Mouse (Mus musculus): ENCODE data around the gene Aqp9. TPM values are rescaled to one million over a fixed set of nuclear protein-coding genes. Genes with fewer than 3 reads are reported as not detected.

The Aqp9 gene
- polyA plus RNA-seq, 1 experiment from 2014 or later, result 0.21 TPM

DNA sequence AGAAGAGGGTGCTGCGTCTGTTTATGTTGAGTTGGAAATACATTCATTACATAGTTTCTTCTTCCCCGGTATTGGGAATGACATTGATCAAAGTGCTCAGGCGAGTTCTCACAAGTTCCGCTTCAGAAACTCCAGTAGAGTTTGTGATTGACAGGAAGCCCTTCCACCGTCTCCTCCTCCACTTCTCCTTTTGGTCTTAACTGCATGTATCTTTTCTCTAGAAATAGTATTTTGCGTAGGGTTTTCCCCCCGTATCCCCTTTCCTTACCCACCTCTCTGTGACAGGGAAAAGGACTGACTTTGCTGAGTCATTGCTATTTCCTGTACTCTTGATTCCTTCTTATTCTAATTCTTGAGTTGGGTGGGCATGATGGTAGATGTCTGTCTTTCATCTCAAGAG, 18.9 kb upstream of the Aqp9 start:
- H3K27me3 ChIP-seq (replicated peaks; ENCODE audit: control insufficient read depth, insufficient read depth, low read length), result no peaks in the 10 kb centered on the region
- ATAC-seq, result no peak
- H3K4me2 ChIP-seq (replicated peaks; ENCODE audit: low read depth), result no peak overlapping the region
- 85% methylated on average over 7 of the region's 7 CpGs for WGBS
- TF ChIP-seq CTCF (IDR thresholded peaks at IDR 0.05; ENCODE audit: low read depth), result no peak
- no peak overlapping the region for H3K9ac ChIP-seq (ENCODE audit: low read depth, low read length)
- H3K36me3 ChIP-seq (ENCODE audit: control insufficient read depth, insufficient read depth), result no peaks in the 10 kb centered on the region
- no peak overlapping the region for H3K4me3 ChIP-seq (ENCODE audit: low read depth, low read length)
- H3K27ac ChIP-seq (ENCODE audit: low read depth, low read length), result no peak overlapping the region
- 0 out of 2 replicates have a peak, but pooled peaks cover 3% of the 10 kb centered on the region for H3K9me3 ChIP-seq (ENCODE audit: control insufficient read depth)
- no peaks in the 10 kb centered on the region for H3K4me1 ChIP-seq (replicated peaks; ENCODE audit: control insufficient read depth, insufficient read depth, low read length)

DNA sequence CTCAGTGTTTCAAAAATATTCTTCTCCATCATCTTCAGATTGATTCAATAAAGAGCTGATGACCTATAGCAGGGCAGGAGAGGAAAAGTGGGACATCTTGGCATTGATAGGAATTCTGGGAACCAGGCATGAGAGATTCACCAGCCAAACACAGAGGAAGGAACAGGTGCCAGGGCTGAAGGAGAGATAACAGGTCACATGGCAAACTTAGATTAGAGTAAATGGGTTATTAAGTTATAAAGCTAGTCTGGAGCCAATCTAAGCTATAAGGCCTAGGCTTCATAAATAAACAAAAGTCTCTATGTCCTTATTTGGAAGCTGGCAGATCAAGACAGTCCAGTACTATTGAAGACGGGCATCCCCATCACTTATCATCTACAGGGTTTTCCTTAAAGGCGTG, 17.3 kb upstream of the Aqp9 start:
- 31% methylated on average over 2 of the region's 2 CpGs for WGBS
- H3K27me3 ChIP-seq (replicated peaks; ENCODE audit: control insufficient read depth, insufficient read depth, low read length), result no peaks in the 10 kb centered on the region
- H3K27ac ChIP-seq (ENCODE audit: low read depth, low read length), result no peak overlapping the region
- H3K4me3 ChIP-seq (ENCODE audit: low read depth, low read length), result no peak overlapping the region
- no peaks in the 10 kb centered on the region for H3K36me3 ChIP-seq (ENCODE audit: control insufficient read depth, insufficient read depth)
- 0 out of 2 replicates have a peak, but pooled peaks cover 3% of the 10 kb centered on the region for H3K9me3 ChIP-seq (ENCODE audit: control insufficient read depth)
- TF ChIP-seq CTCF (IDR thresholded peaks at IDR 0.05; ENCODE audit: low read depth), result no peak
- ATAC-seq, result peak; percentile 54
- H3K4me2 ChIP-seq (replicated peaks; ENCODE audit: low read depth), result no peak overlapping the region
- no peak overlapping the region for H3K9ac ChIP-seq (ENCODE audit: low read depth, low read length)
- H3K4me1 ChIP-seq (replicated peaks; ENCODE audit: control insufficient read depth, insufficient read depth, low read length), result no peaks in the 10 kb centered on the region

DNA sequence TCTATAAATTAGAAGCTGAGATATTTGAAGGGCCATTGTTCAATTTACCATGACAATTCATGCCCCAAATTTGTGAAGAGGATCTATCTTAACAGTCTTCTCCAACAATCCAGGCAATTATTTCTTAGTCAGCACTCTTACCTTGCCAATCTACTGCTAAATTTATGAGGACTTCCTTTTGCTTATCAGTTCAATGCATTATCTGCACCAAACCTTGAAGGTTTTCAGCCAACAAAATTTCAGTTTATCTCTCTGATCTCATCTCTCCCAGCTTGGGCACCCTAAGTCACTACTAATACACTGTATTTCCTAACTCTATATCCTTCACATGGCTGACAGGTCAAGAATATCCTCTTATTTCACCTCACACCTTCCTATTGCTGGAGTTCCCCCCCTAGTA, 16.8 kb upstream of the Aqp9 start:
- Histone ChIP-seq H3K4me1 (replicated peaks; ENCODE audit: control insufficient read depth, insufficient read depth, low read length) (no peaks in the 10 kb centered on the region), H3K27me3 (replicated peaks; ENCODE audit: control insufficient read depth, insufficient read depth, low read length) (no peaks in the 10 kb centered on the region), H3K4me2 (replicated peaks; ENCODE audit: low read depth) (no peak overlapping the region), H3K36me3 (ENCODE audit: control insufficient read depth, insufficient read depth) (no peaks in the 10 kb centered on the region), H3K9ac (ENCODE audit: low read depth, low read length) (no peak overlapping the region), H3K9me3 (ENCODE audit: control insufficient read depth) (0 out of 2 replicates have a peak, but pooled peaks cover 3% of the 10 kb centered on the region), H3K4me3 (ENCODE audit: low read depth, low read length) (no peak overlapping the region), H3K27ac (ENCODE audit: low read depth, low read length) (no peak overlapping the region)
- TF ChIP-seq CTCF (IDR thresholded peaks at IDR 0.05; ENCODE audit: low read depth), result no peak
- ATAC-seq, result no peak

DNA sequence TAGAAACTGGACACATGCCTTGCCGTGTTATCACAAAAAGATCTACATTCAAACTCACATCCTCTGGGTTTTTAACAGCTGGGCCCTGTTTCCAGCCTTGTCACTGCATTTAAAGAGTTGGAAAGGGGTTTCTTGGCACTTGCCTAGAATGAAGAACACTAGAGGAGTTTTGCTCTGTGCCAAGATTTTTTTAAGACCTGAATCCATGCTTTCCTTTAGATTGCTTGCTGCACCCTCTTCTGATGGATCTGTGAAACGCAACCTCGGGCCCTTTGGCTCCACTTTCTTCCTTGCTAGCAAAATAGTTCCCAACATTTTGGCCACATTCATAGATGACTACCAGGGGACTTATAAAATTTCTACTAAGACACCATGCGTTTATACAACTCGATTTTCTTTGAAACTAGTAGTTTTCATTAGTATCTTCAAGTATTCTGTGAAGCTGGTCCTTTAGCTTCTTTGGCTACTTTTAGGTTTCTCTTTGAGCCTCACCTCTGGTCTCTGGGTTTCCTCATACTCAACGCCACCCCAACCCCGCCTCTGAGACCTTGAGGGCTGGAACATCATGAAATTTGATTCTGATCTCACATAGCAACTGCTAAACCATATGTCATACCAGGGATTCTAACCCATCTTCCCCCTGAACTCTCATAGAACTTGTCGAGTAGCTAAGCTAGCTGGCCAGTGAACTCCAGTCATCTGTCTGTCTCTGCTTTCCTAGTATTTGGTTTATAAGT, 11.7 kb upstream of the Aqp9 start:
- 0 out of 2 replicates have a peak, but pooled peaks cover 3% of the 10 kb centered on the region for H3K9me3 ChIP-seq (ENCODE audit: control insufficient read depth)
- no peak overlapping the region for H3K4me2 ChIP-seq (replicated peaks; ENCODE audit: low read depth)
- H3K4me1 ChIP-seq (replicated peaks; ENCODE audit: control insufficient read depth, insufficient read depth, low read length), result no peaks in the 10 kb centered on the region
- no peak overlapping the region for H3K4me3 ChIP-seq (ENCODE audit: low read depth, low read length)
- peak; percentile 58 for TF ChIP-seq CTCF (IDR thresholded peaks at IDR 0.05; ENCODE audit: low read depth)
- no peak overlapping the region for H3K9ac ChIP-seq (ENCODE audit: low read depth, low read length)
- ATAC-seq, result no peak
- H3K27ac ChIP-seq (ENCODE audit: low read depth, low read length), result no peak overlapping the region
- H3K27me3 ChIP-seq (replicated peaks; ENCODE audit: control insufficient read depth, insufficient read depth, low read length), result no peaks in the 10 kb centered on the region
- 64% methylated on average over 8 of the region's 8 CpGs for WGBS
- H3K36me3 ChIP-seq (ENCODE audit: control insufficient read depth, insufficient read depth), result no peaks in the 10 kb centered on the region

DNA sequence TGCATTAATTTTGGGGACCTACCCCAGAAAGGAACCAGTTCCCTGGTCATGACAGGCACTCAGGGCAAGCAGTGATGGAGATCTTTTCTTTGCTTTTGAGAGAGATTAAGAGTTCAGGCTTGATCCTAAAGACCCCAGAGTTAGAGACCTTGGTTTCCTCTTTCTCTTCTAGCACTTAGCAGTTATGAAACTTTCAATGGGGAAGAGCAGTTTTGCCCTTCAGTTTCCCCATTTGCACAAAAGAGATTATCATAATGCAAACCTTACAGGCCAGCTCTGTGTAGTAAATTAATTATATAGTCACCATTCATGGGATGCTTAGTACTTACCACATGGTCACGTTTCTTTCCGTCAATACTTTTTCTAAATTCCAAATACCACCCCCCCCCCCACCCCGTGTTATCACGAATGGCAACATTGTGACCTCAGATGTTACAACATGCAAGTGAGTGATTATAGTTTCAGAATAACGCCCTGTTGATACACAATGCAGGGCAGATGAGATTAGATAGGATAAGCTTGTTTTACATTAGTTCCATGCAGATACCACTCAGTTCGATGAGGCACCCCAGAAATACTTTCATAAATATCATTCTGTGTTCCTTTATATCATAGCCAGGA, 10.9 kb upstream of the Aqp9 start:
- Histone ChIP-seq H3K27ac (ENCODE audit: low read depth, low read length) (no peak overlapping the region), H3K9me3 (ENCODE audit: control insufficient read depth) (0 out of 2 replicates have a peak, but pooled peaks cover 3% of the 10 kb centered on the region), H3K9ac (ENCODE audit: low read depth, low read length) (no peak overlapping the region), H3K27me3 (replicated peaks; ENCODE audit: control insufficient read depth, insufficient read depth, low read length) (no peaks in the 10 kb centered on the region), H3K36me3 (ENCODE audit: control insufficient read depth, insufficient read depth) (no peaks in the 10 kb centered on the region), H3K4me1 (replicated peaks; ENCODE audit: control insufficient read depth, insufficient read depth, low read length) (no peaks in the 10 kb centered on the region), H3K4me2 (replicated peaks; ENCODE audit: low read depth) (no peak overlapping the region), H3K4me3 (ENCODE audit: low read depth, low read length) (no peak overlapping the region)
- 61% methylated on average over 6 of the region's 6 CpGs for WGBS
- ATAC-seq, result no peak
- TF ChIP-seq CTCF (IDR thresholded peaks at IDR 0.05; ENCODE audit: low read depth), result no peak

DNA sequence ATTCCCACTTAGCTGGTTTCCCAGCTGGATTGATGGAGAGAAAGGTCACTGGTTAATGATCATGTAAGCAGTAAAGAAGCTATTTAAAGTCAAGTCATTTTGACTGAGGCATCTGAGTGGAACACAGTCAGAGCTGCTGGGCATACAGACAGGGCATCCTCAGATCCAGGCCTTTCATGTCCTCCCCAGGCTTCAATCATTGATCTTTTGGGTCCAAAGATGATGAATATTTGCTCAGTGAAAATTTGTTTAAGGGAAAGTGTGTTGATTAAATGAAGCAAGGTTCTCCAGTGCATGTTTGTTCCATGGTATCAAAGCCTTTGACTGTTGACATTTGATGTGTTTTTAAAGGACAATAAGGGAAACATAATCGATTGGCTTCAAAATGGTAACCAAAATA, 7.2 kb upstream of the Aqp9 start:
- Histone ChIP-seq H3K4me3 (ENCODE audit: low read depth, low read length) (no peak overlapping the region), H3K27ac (ENCODE audit: low read depth, low read length) (no peak overlapping the region), H3K4me1 (replicated peaks; ENCODE audit: control insufficient read depth, insufficient read depth, low read length) (no peaks in the 10 kb centered on the region), H3K9ac (ENCODE audit: low read depth, low read length) (no peak overlapping the region), H3K4me2 (replicated peaks; ENCODE audit: low read depth) (no peak overlapping the region), H3K9me3 (ENCODE audit: control insufficient read depth) (no peaks in the 10 kb centered on the region), H3K27me3 (replicated peaks; ENCODE audit: control insufficient read depth, insufficient read depth, low read length) (no peaks in the 10 kb centered on the region), H3K36me3 (ENCODE audit: control insufficient read depth, insufficient read depth) (no peaks in the 10 kb centered on the region)
- no peak for ATAC-seq
- WGBS, result 86% methylated on average over 1 of the region's 1 CpGs
- no peak for TF ChIP-seq CTCF (IDR thresholded peaks at IDR 0.05; ENCODE audit: low read depth)
